Mouse (Mus musculus): ENCODE measurements around the gene Usp45. TPM values are rescaled to one million over a fixed set of nuclear protein-coding genes. Genes with fewer than 3 reads are reported as not detected.
"Not testable (repeated sequence)": the region's sequence is repeated elsewhere in the genome, so short reads cannot be mapped to it uniquely, and the experiment has no call there.

The Usp45 gene
- 7.0 and 8.5 TPM in 2 replicates for polyA plus RNA-seq (2015; fragmentation: Nextera tagmentation; extraction: Ambion mirVana)

- Histone ChIP-seq H3K36me3 (no peaks in the 10 kb centered on the region), H3K27me3 (no peaks in the 10 kb centered on the region), H3K4me3 (replicated peaks) (peak within 1 kb of the TSS; percentile 62), H3K4me2 (replicated peaks) (peak within 1 kb of the TSS; percentile 59), H3K4me1 (no peaks in the 10 kb centered on the region), H3K9ac (0 out of 2 replicates have a peak within 1 kb of the TSS, but pooled peaks have one; percentile 9), H3K27ac (replicated peaks) (no peak within 1 kb of the TSS), H3K9me3 (replicated peaks) (no peaks in the 10 kb centered on the region)
- 2% methylated on average over 17 of the region's 17 CpGs for WGBS
- ATAC-seq (ENCODE audit: insufficient number of reproducible peaks, low FRiP score, low TSS enrichment, low read depth), result no peak
Observed at GRCm38 (mm10) chr4:21766863-21767304, at the start of gene Usp45, which contains the start of gene Tstd3. Gene Usp45 (plus strand): TSS chr4:21767156. Gene Tstd3 (minus strand): TSS chr4:21767212.

DNA sequence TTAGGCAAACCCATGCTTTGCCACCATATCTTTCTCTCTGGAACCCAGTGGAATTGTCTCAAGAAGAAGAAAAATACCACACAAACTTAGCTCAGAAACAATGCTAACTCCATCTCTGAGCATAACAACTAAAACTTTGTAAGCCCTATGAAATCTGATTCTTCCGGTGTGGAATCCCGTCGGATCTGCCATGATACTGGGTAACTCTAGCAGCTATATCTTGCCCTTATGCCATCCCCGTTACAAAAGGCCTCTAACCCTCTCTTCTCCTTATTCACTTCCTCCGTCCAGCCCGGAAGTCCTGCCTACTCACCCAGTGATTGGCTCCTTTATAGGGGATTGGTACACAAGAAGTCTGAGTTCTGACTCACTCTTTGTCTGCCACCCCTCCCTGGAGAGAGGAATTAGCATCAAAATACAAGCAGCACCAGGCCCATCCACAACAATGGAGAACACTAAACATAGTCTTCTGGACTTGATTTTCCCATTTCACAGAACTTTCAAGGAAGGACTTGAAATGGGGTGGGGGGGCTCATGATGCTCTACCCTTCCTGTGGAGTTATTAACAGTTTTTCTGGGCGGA is 44.1 kb upstream of the Usp45 start:
- Histone ChIP-seq H3K9me3 (replicated peaks) (no peaks in the 10 kb centered on the region), H3K4me2 (replicated peaks) (no peak overlapping the region), H3K27me3 (no peaks in the 10 kb centered on the region), H3K9ac (no peak overlapping the region), H3K4me3 (replicated peaks) (no peak overlapping the region), H3K27ac (replicated peaks) (no peak overlapping the region), H3K36me3 (no peaks in the 10 kb centered on the region), H3K4me1 (no peaks in the 10 kb centered on the region)
- no peak for ATAC-seq (ENCODE audit: insufficient number of reproducible peaks, low FRiP score, low TSS enrichment, low read depth)
- WGBS, result 48% methylated on average over 7 of the region's 7 CpGs

DNA sequence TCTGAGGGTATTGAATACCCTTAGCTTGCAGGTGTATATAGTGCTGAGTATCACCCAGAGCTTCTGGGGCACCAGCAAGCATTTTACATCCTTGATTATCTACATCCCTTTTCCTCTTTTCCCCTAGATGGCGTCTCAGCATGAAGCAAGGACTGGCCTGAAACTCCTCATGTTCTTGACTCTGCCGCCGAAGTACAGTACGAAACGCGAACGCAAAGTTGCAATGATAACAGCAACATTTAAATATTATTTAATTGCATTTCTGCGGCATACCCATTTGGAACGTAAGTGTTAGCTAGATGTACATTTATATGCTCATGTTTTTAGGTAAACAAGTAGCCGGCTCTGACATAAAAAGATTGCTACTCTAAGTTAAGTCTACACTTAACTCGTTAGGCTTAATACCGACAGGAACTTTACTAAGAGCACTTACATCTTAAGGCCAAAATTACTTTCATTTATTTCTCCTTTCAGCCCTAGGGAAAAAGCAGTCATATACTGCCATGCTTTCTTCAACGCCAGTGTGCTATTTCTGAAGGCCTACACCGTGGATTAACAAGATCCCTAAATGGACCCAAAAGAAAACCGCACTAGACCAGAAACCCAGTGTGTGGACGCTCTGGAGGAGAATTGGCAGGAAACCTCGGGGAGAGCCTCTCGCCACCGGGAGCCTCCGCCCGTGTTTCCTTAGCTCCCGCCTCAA is 39.9 kb upstream of the Usp45 start:
- no peaks in the 10 kb centered on the region for H3K9me3 ChIP-seq (replicated peaks)
- no peaks in the 10 kb centered on the region for H3K36me3 ChIP-seq
- H3K4me3 ChIP-seq (replicated peaks), result peak overlapping the region; percentile 87
- H3K27me3 ChIP-seq, result no peaks in the 10 kb centered on the region
- H3K27ac ChIP-seq (replicated peaks), result peak overlapping the region; percentile 82
- H3K4me2 ChIP-seq (replicated peaks), result peak overlapping the region; percentile 71
- WGBS, result under 1% methylated on average over 22 of the region's 22 CpGs
- peak overlapping the region; percentile 67 for H3K9ac ChIP-seq
- no peak for ATAC-seq (ENCODE audit: insufficient number of reproducible peaks, low FRiP score, low TSS enrichment, low read depth)
- H3K4me1 ChIP-seq, result peaks cover 6% of the 10 kb centered on the region

- peak; percentile 95 for ATAC-seq (ENCODE audit: insufficient number of reproducible peaks, low FRiP score, low TSS enrichment, low read depth)
- Histone ChIP-seq H3K27me3 (no peaks in the 10 kb centered on the region), H3K27ac (replicated peaks) (peak within 1 kb of the TSS; percentile 82), H3K9me3 (replicated peaks) (no peaks in the 10 kb centered on the region), H3K4me3 (replicated peaks) (peak within 1 kb of the TSS; percentile 87), H3K4me1 (peaks cover 6% of the 10 kb centered on the region), H3K9ac (peak within 1 kb of the TSS; percentile 67), H3K36me3 (peaks cover under 1% of the 10 kb centered on the region; the same call in 1 of the 2 replicates), H3K4me2 (replicated peaks) (peak within 1 kb of the TSS; percentile 71)
- WGBS, result under 1% methylated on average over 37 of the region's 37 CpGs
Observed at GRCm38 (mm10) chr4:21727615-21728165, 39.3 kb upstream of the Usp45 start, which contains the start of gene Ccnc. Gene Ccnc (plus strand): TSS chr4:21727701.

DNA sequence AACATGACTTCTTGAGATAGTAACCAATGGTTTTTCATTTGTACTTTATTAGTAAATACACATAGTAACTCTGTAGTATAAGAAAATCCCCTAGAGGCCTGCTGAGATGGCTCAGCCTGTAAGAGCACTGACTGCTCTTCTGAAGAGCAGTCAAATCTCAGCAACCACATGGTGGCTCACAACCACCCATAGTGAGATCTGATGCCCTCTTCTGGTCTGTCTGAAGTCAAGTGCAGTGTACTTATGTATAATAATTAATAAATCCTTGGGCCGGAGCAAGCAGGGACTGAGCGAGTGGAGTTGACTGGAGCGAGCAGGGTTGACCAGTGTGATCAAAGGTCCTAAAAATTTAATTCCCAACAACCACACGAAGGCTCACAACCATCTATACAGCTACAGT is 27.8 kb upstream of the Usp45 start:
- 91% methylated on average over 4 of the region's 4 CpGs for WGBS

DNA sequence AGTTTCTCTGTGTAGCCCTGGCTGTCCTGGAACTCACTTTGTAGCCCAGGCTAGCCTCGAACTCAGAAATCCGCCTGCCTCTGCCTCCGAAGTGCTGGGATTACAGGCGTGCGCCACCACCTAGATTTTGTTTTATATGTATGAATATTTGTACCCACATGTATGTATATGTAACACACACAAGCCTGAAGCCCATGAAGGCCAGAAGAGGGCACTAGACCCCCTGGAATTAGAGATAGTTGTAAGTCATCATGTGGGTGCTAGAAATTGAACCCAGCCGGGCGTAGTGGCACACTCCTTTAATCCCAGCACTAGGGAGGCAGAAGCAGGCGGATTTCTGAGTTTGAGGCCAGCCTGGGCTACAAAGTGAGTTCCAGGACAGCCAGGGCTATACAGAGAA is 22.8 kb upstream of the Usp45 start:
- not testable (repeated sequence) for H3K4me1 ChIP-seq; H3K27ac ChIP-seq (replicated peaks); H3K4me3 ChIP-seq (replicated peaks); H3K9ac ChIP-seq; ATAC-seq (ENCODE audit: insufficient number of reproducible peaks, low FRiP score, low TSS enrichment, low read depth); H3K4me2 ChIP-seq (replicated peaks); H3K9me3 ChIP-seq (replicated peaks); H3K27me3 ChIP-seq
- peaks cover 14% of the 10 kb centered on the region for H3K36me3 ChIP-seq
- WGBS, result 94% methylated on average over 8 of the region's 8 CpGs

More for the DNA sequence above, 27.8 kb upstream of the Usp45 start:
- ATAC-seq (ENCODE audit: insufficient number of reproducible peaks, low FRiP score, low TSS enrichment, low read depth), result no peak
- Histone ChIP-seq H3K9me3 (replicated peaks) (no peaks in the 10 kb centered on the region), H3K4me1 (no peaks in the 10 kb centered on the region), H3K27me3 (no peaks in the 10 kb centered on the region), H3K36me3 (peaks cover 8% of the 10 kb centered on the region; the same call in 1 of the 2 replicates), H3K4me2 (replicated peaks) (no peak overlapping the region), H3K27ac (replicated peaks) (no peak overlapping the region), H3K9ac (no peak overlapping the region), H3K4me3 (replicated peaks) (no peak overlapping the region)

DNA sequence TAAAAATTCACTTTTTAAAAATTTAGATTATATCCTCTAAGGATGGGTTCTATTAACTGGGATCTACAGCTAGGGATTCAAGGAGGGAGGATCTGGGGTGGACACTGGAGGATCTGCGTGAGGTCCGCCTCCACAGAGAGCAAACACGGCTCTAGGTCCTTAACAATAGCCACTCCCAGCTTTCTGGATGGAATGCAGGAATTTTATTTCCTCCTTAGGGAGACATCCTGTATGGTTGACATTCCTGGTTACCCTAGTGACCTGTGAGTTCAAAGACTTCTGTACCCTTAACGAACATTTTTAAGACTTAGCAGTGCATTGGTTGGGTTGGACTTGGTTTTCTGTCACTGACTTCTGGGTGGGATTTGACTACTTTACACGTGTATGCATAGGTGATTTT is 21.2 kb upstream of the Usp45 start:
- ATAC-seq (ENCODE audit: insufficient number of reproducible peaks, low FRiP score, low TSS enrichment, low read depth), result no peak
- Histone ChIP-seq H3K27me3 (no peaks in the 10 kb centered on the region), H3K36me3 (peaks cover 14% of the 10 kb centered on the region), H3K4me3 (replicated peaks) (no peak overlapping the region), H3K9ac (no peak overlapping the region), H3K27ac (replicated peaks) (no peak overlapping the region), H3K9me3 (replicated peaks) (no peaks in the 10 kb centered on the region), H3K4me2 (replicated peaks) (no peak overlapping the region), H3K4me1 (no peaks in the 10 kb centered on the region)
- WGBS, result 57% methylated on average over 5 of the region's 5 CpGs

GRCm38 (mm10) chr4:21755123-21755789 is 11.7 kb upstream of the Usp45 start:
- Histone ChIP-seq H3K9me3 (replicated peaks) (no peaks in the 10 kb centered on the region), H3K4me2 (replicated peaks) (no peak overlapping the region), H3K4me1 (no peaks in the 10 kb centered on the region), H3K36me3 (no peaks in the 10 kb centered on the region; the same call in 1 of the 2 replicates), H3K27me3 (no peaks in the 10 kb centered on the region), H3K27ac (replicated peaks) (no peak overlapping the region), H3K9ac (no peak overlapping the region), H3K4me3 (replicated peaks) (no peak overlapping the region)
- 68% methylated on average over 4 of the region's 4 CpGs for WGBS
- no peak for ATAC-seq (ENCODE audit: insufficient number of reproducible peaks, low FRiP score, low TSS enrichment, low read depth)

DNA sequence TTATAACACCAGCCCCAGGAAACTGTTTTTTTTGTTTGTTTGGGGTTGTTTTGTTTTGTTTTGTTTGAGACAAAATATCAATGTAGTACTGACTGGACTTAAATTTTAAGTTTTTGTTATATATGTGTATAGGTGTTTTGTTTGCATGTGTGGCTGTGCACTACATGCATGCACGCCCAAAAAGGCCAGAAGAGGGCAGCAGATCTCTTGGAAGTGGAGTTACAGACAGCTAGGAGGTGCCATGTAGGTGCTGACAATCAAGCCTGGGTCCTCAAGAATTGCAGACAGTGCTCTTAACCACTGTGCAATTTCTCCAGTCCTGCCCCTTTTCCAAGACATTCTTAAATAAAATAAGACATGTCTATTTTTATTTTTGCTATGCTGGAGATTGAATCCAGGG is 8.1 kb upstream of the Usp45 start:
- ATAC-seq (ENCODE audit: insufficient number of reproducible peaks, low FRiP score, low TSS enrichment, low read depth), result no peak

GRCm38 (mm10) chr4:21761416-21762160 is 5.4 kb upstream of the Usp45 start:
- no peak for ATAC-seq (ENCODE audit: insufficient number of reproducible peaks, low FRiP score, low TSS enrichment, low read depth)
- H3K4me3 ChIP-seq (replicated peaks), result no peak overlapping the region

More for the DNA sequence above, 8.1 kb upstream of the Usp45 start:
- H3K9ac ChIP-seq, result no peak overlapping the region
- no peaks in the 10 kb centered on the region for H3K27me3 ChIP-seq
- H3K4me1 ChIP-seq, result no peaks in the 10 kb centered on the region
- no peaks in the 10 kb centered on the region; the same call in 1 of the 2 replicates for H3K36me3 ChIP-seq
- H3K27ac ChIP-seq (replicated peaks), result no peak overlapping the region
- H3K4me3 ChIP-seq (replicated peaks), result no peak overlapping the region
- H3K9me3 ChIP-seq (replicated peaks), result no peaks in the 10 kb centered on the region
- 60% methylated on average over 1 of the region's 1 CpGs for WGBS
- no peak overlapping the region for H3K4me2 ChIP-seq (replicated peaks)

More at GRCm38 (mm10) chr4:21761416-21762160, 5.4 kb upstream of the Usp45 start:
- Histone ChIP-seq H3K27ac (replicated peaks) (no peak overlapping the region), H3K36me3 (no peaks in the 10 kb centered on the region; the same call in 1 of the 2 replicates), H3K4me2 (replicated peaks) (no peak overlapping the region), H3K9ac (no peak overlapping the region), H3K9me3 (replicated peaks) (no peaks in the 10 kb centered on the region), H3K4me1 (no peaks in the 10 kb centered on the region), H3K27me3 (no peaks in the 10 kb centered on the region)
- WGBS, result 55% methylated on average over 9 of the region's 9 CpGs
